Mouse (Mus musculus) brain, embryonic 14.5 days (tissue): ENCODE data around the gene Capza1.
"Not testable (repeated sequence)": the region's sequence is repeated elsewhere in the genome, so short reads cannot be mapped to it uniquely, and the experiment has no call there.

Source experiments
- CTCF ChIP-seq: fragments of 200-500 bp; IDR thresholded peaks from 2 replicates; pipeline ENCODE4 v1.5.1; 2012; ENCODE audit warnings: inconsistent platforms, mild to moderate bottlenecking, moderate library complexity, borderline replicate concordance; ENCODE audit not compliant: insufficient read depth, insufficient read length; ENCODE audit errors: extremely low read depth
- POLR2A ChIP-seq: fragments of 200-500 bp; IDR thresholded peaks from 2 replicates; pipeline ENCODE4 v1.6.1; 2012; ENCODE audit warnings: mild to moderate bottlenecking, inconsistent platforms, borderline replicate concordance; ENCODE audit not compliant: poor library complexity, insufficient read depth, insufficient read length, severe bottlenecking; ENCODE audit errors: extremely low read depth

DNA sequence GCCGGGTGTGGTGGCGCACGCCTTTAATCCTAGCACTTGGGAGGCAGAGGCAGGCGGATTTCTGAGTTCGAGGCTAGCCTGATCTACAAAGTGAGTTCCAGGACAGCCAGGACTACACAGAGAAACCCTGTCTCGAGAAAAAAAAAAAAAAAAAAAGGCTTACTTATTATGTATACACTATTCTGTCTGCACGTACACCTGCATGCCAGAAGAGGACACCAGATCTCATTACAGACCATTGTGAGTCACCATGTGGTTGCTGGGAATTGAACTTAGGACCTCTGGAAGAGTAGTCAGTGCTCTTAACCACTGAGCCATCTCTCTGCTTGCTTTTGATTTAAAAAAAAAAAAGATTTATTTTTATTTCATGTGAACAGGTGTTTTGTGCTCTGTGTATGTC, 51.1 kb downstream of the Capza1 start:
- not testable (repeated sequence) for TF ChIP-seq CTCF, POLR2A
